Mouse (Mus musculus) lung, embryonic 15.5 days (tissue): ENCODE data around the gene Gm5431. TPM values are rescaled to one million over a fixed set of nuclear protein-coding genes. Genes with fewer than 3 reads are reported as not detected.
"Not testable (repeated sequence)": the region's sequence is repeated elsewhere in the genome, so short reads cannot be mapped to it uniquely, and the experiment has no call there.

ENCODE experiments used
- ATAC-seq: fragments of 200-750 bp; cut with Nextera tagmentation; 2 replicates; pipeline ENCODE4 v1.8.0; 2017; ENCODE audit warnings: moderate number of reproducible peaks, borderline replicate concordance; ENCODE audit not compliant: low FRiP score, low TSS enrichment; ENCODE audit errors: extremely low read depth
- H3K27ac ChIP-seq: fragments of 300-500 bp; sonication (generic); 2 replicates; pipeline ENCODE4 v1.5.1; 2015; ENCODE audit warnings: moderate library complexity, mild to moderate bottlenecking, inconsistent platforms
- H3K27me3 ChIP-seq: fragments of 300-500 bp; sonication (generic); 2 replicates; pipeline ENCODE4 v1.6.1; 2015; ENCODE audit warnings: inconsistent platforms
- H3K36me3 ChIP-seq: fragments of 300-500 bp; sonication (generic); 2 replicates; pipeline ENCODE4 v1.6.1; 2015; ENCODE audit warnings: inconsistent platforms
- H3K4me1 ChIP-seq: fragments of 300-500 bp; sonication (generic); 2 replicates; pipeline ENCODE4 v1.6.1; 2015; ENCODE audit warnings: inconsistent platforms
- H3K4me2 ChIP-seq: fragments of 300-500 bp; sonication (generic); 2 replicates; pipeline ENCODE4 v1.6.1; 2015; ENCODE audit warnings: inconsistent platforms, mild to moderate bottlenecking, moderate library complexity
- H3K4me3 ChIP-seq: fragments of 300-500 bp; sonication (generic); 2 replicates; pipeline ENCODE4 v1.5.1; 2015; ENCODE audit warnings: mild to moderate bottlenecking, inconsistent platforms
- H3K9ac ChIP-seq: fragments of 300-500 bp; sonication (generic); 2 replicates; pipeline ENCODE4 v1.6.1; 2015; ENCODE audit warnings: inconsistent platforms
- H3K9me3 ChIP-seq: fragments of 300-500 bp; sonication (generic); 2 replicates; pipeline ENCODE4 v1.6.1; 2016; ENCODE audit warnings: inconsistent platforms
- WGBS: fragments of 180-500 bp; shearing (Covaris S2); methylation state at CpG from one replicate; pipeline ENCODE4 v1.1.7; 2015; 5-methylcytosine and 5-hydroxymethylcytosine counted together
- polyA plus RNA-seq: library from polyadenylated mRNA; unstranded; fragments of >200 nt; fragmentation: Nextera tagmentation; extraction: Ambion mirVana; gene quantifications from 2 replicates; pipeline ENCODE4 v1.2.1, GENCODE M21; 2015

The Gm5431 gene
- polyA plus RNA-seq: 0.25 and 0.30 TPM in 2 replicates

DNA sequence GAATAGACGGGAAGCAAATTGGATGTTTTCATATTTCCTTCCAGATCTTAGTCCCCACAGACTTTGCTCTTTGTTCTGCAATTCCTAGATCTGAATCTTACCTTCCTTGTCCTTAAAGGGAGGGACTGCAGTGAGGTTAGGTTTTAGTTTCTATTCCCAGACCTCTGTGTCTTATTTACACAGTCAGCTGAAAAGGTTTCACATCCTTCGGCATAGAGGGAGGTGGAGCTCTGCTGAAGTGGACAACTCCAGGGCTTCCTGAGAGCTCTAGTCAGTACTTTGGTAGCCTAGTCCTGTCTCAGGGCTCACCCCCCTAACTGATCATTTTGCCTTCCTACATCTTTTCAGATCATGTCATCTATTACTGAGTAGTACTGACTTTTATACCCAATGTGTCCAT lies at the start of gene Gm5431:
Gene Gm5431, minus strand, starts transcription at position 194 of the 400 bp plus-strand sequence.
- no peak for ATAC-seq
- no peak within 1 kb of the TSS for H3K9ac ChIP-seq
- H3K4me3 ChIP-seq: no peak within 1 kb of the TSS
- H3K27me3 ChIP-seq: no peaks in the 10 kb centered on the region
- no peaks in the 10 kb centered on the region for H3K36me3 ChIP-seq
- H3K9me3 ChIP-seq: no peaks in the 10 kb centered on the region
- no peak within 1 kb of the TSS for H3K4me2 ChIP-seq
- H3K4me1 ChIP-seq: no peaks in the 10 kb centered on the region
- no peak within 1 kb of the TSS for H3K27ac ChIP-seq
- 42% methylated on average over 2 of the region's 2 CpGs for WGBS

DNA sequence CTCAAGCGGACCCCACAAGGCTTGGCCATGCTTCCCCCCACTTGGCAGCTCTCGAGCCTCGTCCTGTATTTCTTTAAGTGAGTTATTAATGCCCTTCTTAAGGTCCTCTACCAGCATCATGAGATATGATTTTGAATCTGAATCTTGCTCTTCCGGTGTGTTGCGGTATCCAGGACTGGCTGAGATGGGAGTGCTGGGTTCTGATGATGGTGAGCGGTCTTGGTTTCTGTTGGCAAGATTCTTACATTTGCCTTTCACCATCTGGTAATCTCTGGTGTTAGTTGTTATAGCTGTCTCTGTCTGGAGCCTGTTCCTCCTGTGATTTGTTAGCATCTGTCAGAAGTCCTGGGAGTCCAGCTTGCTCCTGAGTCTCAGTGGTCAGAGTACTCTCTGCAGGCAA lies 44.1 kb upstream of the Gm5431 start, which contains the start of gene Psme2b:
Gene Psme2b, minus strand, starts transcription at position 101 of the 400 bp plus-strand sequence.
- H3K4me1 ChIP-seq, H3K36me3 ChIP-seq, ATAC-seq, H3K4me3 ChIP-seq, H3K9ac ChIP-seq, H3K4me2 ChIP-seq, H3K9me3 ChIP-seq, H3K27ac ChIP-seq, H3K27me3 ChIP-seq: not testable (repeated sequence)
- WGBS: 85% methylated on average over 6 of the region's 6 CpGs

DNA sequence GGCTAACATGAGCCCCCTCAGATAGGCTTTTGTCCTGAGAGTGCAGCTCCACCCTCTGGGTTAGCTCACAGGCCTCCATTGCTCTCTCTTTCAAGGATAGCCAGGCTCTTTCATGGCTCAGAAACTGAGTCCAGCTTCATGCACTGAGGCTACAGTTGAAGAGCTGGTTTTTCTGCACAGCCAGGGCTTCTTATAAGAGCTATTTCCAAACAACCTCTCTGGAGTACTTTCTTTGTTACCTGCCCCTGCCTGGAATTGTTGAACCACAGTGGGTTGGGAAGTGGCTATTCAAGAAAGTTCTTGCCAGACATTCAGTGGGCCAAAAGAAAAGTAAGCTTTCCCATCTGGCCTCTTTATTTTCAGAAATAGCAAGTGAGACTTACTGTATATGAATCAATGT lies 37.3 kb upstream of the Gm5431 start:
- not testable (repeated sequence) for H3K27me3 ChIP-seq, H3K9me3 ChIP-seq, H3K4me2 ChIP-seq, ATAC-seq, H3K4me3 ChIP-seq, H3K4me1 ChIP-seq, H3K9ac ChIP-seq, H3K36me3 ChIP-seq
- H3K27ac ChIP-seq: peak overlapping the region; percentile 53

DNA sequence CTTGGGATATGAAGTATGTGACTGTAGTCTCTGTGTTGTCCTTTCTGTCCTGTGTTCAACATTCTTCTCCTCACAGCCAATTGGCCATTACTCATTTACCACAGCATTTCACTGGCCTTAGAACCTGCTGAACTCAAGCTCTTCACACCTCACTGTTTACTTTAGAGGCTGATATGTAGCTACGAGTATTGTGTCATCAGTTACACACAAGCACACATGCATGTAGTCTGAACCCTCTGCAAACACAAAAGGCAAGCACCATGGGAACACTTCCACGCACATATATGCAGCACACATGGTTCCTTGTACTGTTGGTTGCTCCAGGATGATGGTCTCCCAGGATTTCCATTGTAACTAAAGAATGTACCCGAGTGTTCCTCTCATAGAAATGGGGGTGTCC lies 33.3 kb upstream of the Gm5431 start:
- not testable (repeated sequence) for H3K4me2 ChIP-seq, H3K27me3 ChIP-seq, H3K36me3 ChIP-seq, H3K4me1 ChIP-seq, H3K27ac ChIP-seq, H3K9ac ChIP-seq, H3K9me3 ChIP-seq, H3K4me3 ChIP-seq, ATAC-seq
- 20% methylated on average over 1 of the region's 3 CpGs for WGBS

DNA sequence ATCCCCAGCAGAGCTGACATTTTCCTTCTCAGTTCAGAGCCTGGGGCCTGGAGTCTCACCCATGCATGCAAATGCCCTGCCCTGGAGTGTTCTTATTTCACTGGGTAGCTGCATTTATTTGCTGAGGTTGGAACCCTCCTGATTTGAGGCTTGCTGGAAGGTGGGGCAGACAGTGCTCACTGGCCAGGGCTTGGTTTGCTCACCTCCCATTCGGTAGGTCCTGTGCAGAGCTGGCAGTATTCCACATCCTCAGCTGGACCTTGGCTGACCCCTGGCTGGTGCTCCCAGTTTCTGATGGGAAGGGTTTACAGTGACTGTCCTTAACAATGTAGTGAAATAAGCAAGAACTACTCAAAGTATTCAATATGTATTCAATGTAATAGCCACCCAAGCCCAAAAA lies 31.9 kb upstream of the Gm5431 start:
- not testable (repeated sequence) for H3K27ac ChIP-seq, H3K4me3 ChIP-seq, H3K4me2 ChIP-seq, ATAC-seq, H3K27me3 ChIP-seq, H3K9ac ChIP-seq, H3K36me3 ChIP-seq, H3K9me3 ChIP-seq, H3K4me1 ChIP-seq
- 0% methylated on average over 1 of the region's 1 CpGs for WGBS

DNA sequence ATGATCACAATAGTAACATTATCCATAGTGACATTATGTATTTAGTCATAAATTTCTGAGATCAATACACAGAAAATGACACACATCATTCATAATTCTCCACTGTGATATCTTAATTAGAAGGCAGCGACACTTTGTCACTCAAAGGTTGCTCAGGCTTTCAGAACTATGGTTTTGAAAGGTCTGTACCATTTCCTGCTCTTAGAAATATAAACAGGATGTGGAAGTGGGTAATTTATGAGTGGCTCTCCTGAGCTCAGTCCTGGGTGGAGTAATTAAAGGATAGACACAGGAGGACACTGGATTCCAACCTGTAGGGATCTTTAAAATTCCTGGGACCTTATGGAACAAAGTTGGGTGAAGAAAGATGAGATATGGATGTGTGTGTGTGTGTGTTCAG lies 31.4 kb upstream of the Gm5431 start:
- ATAC-seq, H3K9me3 ChIP-seq, H3K4me2 ChIP-seq, H3K4me1 ChIP-seq, H3K27ac ChIP-seq, H3K4me3 ChIP-seq, H3K36me3 ChIP-seq, H3K9ac ChIP-seq, H3K27me3 ChIP-seq: not testable (repeated sequence)
- WGBS: 63% methylated on average over 1 of the region's 1 CpGs

DNA sequence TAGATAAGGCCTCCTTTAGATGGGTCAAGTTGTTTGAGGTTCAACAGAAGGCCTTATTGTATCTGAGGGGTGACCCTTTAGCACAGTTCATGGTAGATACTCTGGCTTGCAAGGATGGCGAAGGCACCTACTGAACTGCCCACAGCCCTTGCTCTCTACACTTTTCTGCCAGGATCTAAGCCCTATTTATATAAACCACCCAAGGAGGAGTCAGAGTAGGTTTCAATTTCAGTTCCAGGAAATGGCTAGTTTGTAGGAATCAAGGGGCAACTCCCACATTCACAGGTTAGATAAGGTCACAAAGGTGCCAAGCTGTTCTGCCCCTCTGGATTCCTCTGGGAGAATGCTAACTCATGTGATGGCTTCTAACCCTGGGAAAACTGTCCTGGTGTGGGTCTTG lies 26.1 kb upstream of the Gm5431 start:
- H3K9ac ChIP-seq, H3K4me1 ChIP-seq, H3K4me2 ChIP-seq, H3K27me3 ChIP-seq, H3K27ac ChIP-seq, H3K4me3 ChIP-seq, ATAC-seq, H3K36me3 ChIP-seq, H3K9me3 ChIP-seq: not testable (repeated sequence)
- 65% methylated on average over 1 of the region's 1 CpGs for WGBS

DNA sequence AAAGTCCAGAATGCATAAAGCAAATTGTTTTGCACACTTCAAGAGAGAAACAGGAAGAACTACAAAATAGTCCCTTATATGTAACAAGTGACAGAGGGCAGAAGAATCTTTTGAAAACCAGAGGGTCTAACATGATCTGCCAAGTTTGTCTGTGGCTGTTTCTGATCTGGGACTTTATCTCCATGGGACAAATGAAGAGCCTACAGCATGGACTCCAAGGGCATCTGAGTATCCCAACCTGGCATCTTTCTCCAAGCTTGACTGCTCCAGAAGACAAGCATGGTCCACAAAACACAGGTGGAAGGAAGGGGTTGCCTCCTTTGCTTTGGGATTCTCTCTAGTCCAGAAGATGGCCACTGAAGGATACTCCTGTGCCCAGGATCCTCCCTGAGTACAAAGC lies 24.4 kb upstream of the Gm5431 start:
- not testable (repeated sequence) for H3K36me3 ChIP-seq, H3K4me3 ChIP-seq, H3K4me2 ChIP-seq, ATAC-seq, H3K4me1 ChIP-seq, H3K9ac ChIP-seq, H3K27ac ChIP-seq, H3K9me3 ChIP-seq, H3K27me3 ChIP-seq

DNA sequence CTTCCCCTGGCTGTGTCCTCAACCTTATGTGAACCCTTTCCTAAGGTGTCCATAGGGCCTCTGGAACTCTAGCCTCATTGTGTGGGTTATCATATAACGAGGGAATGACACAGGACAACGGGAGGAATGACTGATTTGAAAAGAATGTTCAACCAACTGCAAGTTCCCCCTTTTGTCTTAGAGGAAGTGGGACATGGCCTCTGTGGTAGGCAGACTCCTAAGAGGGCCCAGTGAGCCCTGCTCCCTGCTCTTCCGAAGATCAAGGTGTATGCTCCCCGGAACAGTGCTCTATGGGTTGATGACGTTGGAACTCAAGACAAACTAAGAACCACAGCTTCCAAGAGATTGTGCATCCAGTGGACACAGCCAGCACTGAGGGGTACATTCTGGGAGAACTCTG lies 21.8 kb upstream of the Gm5431 start:
- H3K9ac ChIP-seq, ATAC-seq, H3K27me3 ChIP-seq, H3K9me3 ChIP-seq, H3K4me3 ChIP-seq, H3K4me2 ChIP-seq, H3K27ac ChIP-seq, H3K36me3 ChIP-seq, H3K4me1 ChIP-seq: not testable (repeated sequence)
- 86% methylated on average over 5 of the region's 5 CpGs for WGBS

DNA sequence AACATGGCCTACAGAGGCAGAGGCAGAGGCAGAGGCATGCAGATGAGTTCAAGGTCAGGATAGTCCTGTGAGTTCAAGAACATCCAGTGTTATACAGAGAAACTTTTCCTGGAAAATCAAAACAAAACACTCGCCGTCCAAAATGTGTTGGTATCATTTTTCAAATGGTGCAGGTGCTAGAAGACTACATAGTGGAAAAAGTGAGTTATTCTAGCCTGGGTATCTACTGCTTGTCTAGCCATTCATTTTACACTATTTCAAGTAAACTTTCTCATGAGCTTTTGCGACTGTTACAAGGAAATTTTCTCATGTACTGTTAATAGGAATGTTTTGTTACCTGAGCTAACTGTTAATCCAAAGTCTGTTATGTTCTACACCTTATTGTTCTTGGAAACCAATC lies 16.4 kb upstream of the Gm5431 start:
- Histone ChIP-seq H3K9me3 (no peaks in the 10 kb centered on the region), H3K4me3 (no peak overlapping the region), H3K27me3 (no peaks in the 10 kb centered on the region), H3K4me1 (no peaks in the 10 kb centered on the region), H3K4me2 (no peak overlapping the region), H3K36me3 (no peaks in the 10 kb centered on the region), H3K27ac (no peak overlapping the region), H3K9ac (no peak overlapping the region)
- ATAC-seq: no peak
- WGBS: 52% methylated on average over 3 of the region's 3 CpGs

DNA sequence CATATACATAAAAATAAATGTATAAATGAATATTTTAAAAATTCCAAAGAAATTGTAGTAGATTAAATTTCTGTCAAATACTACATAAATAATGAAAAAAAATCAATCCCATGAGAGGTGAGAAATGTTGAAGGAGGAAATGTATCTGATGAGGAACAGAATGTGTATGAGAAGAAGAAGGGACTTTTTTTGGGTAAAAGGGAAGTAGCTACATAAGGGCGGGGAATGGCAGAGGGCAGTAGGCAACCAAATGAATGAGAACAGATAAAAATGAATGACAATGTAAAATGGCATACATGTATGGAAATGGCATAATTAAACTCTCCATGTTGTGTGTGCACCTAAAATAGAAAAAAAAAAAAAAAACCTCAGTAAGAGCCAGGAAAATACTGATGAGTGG lies 11.6 kb upstream of the Gm5431 start:
- Histone ChIP-seq H3K4me1 (no peaks in the 10 kb centered on the region), H3K27me3 (no peaks in the 10 kb centered on the region), H3K36me3 (no peaks in the 10 kb centered on the region), H3K9me3 (no peaks in the 10 kb centered on the region), H3K4me3 (no peak overlapping the region), H3K4me2 (no peak overlapping the region), H3K9ac (no peak overlapping the region), H3K27ac (no peak overlapping the region)
- 97% methylated on average over 1 of the region's 1 CpGs for WGBS
- ATAC-seq: no peak

DNA sequence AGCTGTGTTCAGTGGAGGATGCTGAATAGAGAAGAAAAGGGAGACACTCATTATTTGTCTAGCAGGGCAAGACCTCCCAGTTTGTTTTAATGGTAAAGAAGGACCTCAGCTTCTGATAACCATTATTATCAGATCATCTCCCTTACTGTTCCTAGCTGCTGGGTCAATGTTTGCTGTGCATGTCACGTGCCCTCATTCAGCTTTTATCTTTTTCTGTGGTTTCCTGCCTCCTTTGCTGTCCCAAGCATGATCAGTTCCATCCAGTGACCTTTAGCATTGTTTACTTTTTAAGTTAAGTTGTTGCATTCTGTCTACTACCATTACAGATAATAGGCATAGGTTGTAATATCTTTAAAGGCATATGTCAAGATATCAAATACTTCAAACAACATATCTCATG lies 6.4 kb upstream of the Gm5431 start:
- ATAC-seq: no peak
- Histone ChIP-seq H3K4me2 (no peak overlapping the region), H3K4me3 (no peak overlapping the region), H3K27me3 (no peaks in the 10 kb centered on the region), H3K9ac (no peak overlapping the region), H3K36me3 (no peaks in the 10 kb centered on the region), H3K4me1 (no peaks in the 10 kb centered on the region), H3K27ac (no peak overlapping the region), H3K9me3 (no peaks in the 10 kb centered on the region)
- WGBS: 27% methylated on average over 1 of the region's 1 CpGs

DNA sequence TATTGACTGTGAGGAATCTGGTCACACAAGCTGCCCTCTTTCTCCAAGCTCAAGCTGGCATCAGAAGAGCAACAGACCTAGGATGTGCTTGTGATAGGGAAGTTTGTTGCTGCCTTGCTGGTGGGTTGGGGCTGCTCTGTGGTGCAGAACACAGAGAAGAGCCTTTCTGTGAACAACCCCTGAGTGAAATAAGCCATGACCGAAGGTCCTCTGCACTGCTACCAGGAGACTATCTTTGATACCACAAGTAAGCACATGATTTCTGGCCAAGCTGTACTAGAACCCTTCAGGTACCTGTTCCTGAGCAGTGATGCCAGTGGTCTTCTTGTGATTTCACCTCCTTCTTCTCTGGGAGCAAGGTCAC lies 465 bp downstream of the Gm5431 start:
- not testable (repeated sequence) for H3K4me2 ChIP-seq, H3K4me3 ChIP-seq, H3K9me3 ChIP-seq, H3K27ac ChIP-seq, H3K4me1 ChIP-seq, H3K27me3 ChIP-seq, ATAC-seq, H3K9ac ChIP-seq, H3K36me3 ChIP-seq
- 88% methylated on average over 1 of the region's 1 CpGs for WGBS
